Mouse (Mus musculus) spleen, postnatal 14 days (tissue): Measurements from ENCODE around the gene Gm14137.

Experiments used
- DNase-seq, 2 experiments: peaks; one replicate each; pipeline ENCODE4 v3.0.0; 2021 to 2022; ENCODE audit warnings: low spot score in 2 of 2

Gm14137 gene

DNA sequence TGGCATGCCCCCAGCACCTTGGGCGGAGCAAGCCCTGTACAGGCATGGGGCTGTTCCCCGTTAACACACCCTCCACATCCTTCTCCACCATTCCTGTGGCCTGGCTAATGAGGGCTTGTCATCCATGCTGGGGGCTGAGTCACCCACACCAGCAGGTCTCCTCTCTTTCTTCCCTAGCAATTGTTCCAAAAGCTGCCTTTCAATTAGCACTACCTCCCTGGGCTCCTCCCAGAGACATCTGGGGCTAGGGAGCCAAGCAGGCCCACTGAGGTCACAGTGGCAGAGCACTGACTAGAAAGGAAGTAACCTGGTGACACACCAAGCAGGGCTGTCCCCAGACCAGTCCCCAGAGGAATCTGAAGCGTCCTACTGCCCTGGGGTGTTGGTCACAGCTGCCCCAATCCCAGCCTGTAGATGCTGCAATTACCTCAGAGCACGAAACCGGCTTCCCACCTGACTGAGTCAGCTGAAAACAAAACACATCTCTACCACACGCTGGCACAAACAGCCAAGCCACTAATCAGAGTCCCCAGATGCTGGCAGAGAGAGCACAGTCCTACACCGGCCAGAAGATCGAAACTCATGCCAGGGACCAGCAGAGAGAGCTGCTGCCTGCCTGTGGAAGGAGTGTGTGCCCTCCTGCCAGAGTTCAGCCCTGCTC is at the start of gene Gm14137:
Gene Gm14137, plus strand, starts transcription at position 519 of the 661 bp plus-strand sequence.
- no peak for DNase-seq

DNA sequence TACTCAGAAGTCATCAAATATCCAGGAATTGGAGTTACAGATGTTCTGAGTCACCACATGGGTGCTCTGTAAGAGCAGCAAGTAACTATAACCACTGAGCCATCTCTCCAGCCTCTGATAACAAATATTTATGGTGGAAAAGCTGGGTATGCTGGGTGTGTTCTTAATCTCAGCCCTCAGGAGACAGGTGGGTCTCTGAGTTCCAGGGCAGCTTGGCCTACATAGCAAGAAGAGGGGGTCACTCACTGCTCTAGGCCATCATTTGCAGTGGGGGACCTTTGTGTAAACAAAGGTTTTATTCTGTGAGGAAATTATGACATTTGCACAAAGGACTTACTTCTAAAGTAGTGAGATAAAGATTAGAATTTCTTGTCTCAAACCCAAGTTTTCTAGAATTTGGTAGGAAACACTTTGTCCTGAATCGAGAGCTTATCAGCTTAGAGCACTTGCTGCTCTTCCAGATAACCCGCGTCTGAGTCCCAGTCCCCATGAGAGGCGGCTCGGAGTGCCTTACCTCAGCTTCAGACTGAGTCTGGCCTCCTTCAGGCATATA is 37.9 kb upstream of the Gm14137 start:
- no peak for DNase-seq

GRCm38 (mm10) chr2:119145199-119145598 is 29.1 kb upstream of the Gm14137 start:
- DNase-seq, result no peak

- no peak for DNase-seq
These were observed 27.9 kb upstream of the Gm14137 start for GRCm38 (mm10) chr2:119146435-119146834.

DNA sequence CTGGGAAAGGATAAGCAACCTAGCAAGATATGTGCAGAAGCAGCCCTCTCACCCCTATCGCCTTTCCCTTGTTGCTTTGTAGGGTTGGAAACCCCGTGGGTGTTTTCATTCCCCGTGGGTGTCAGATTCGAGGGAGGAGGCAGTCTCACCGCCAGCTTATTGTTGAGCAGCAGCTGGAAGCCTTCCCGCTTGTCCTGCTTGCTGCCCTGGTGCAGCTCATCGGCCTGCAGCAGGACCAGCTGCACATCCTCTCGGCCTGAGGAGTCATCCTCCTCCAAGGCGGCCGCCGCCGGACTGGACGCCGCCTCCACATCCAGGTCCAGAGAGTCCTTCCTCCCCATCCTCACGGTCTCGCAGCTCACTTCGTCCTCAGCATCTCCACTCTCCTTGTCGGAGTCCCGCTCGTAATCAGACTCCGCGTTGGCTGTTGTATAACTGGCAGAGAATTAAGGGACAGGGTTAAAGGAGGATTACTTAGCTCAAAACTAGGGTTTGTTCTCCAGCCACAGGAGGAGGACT is 27.1 kb upstream of the Gm14137 start:
- DNase-seq, result no peak

GRCm38 (mm10) chr2:119147775-119148174 is 26.5 kb upstream of the Gm14137 start:
- no peak for DNase-seq

DNA sequence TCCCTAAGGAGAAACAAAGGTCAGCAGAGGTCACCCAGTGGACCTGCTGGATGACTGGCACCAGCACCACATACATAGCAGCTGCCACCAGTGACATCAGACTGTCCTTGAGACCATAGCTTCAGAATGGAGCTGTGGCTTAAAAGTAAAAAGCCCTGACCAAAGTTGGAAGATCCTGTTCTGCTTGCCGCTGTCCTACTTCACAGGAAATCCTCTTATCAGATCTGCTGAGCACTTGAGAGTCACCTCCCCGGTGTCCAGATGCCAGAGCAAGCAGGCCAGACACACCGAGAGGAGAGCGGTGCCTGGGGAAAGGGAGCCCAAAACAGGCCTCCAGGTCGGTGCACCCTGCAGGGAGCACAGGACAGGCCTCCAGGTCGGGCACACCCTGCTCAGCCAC is 22.1 kb upstream of the Gm14137 start:
- DNase-seq, result no peak

DNA sequence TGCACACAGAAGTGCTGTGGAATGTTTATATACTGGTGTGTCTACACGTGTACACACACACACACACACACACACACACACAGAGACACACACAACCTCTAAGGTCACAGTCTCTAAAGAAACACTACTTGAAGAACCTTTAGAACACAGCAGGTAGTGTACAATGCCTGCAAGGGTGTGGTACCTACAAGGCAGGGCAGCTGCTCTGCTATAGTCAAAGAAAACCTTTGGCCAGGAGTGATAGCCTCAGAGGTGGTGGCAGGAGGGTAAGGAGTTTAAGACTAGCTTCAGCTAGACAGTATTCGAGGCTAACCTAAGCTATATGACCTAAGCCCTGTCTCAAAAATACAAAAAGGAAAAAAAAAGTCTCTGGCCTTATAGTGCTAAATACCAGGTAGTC is 19.6 kb upstream of the Gm14137 start:
- DNase-seq, result no peak

DNA sequence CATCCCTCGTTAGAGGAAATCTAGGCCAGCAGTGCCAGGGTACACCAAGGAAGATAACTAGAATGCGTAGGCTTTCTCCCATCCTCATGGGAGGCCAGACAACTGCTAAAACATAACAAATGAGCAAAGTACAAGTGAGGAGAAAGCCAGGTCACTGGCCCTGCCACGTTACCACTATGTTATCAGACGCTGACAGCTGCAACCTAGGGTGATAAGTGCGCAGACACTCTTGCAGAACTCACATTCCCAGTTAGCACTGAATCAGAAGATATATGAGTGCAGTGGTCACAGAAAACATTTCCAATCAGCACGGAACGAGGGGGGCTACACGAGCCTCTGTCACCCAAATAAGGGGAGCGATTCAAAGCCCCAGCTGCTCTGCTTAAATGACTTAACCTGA is 18.9 kb upstream of the Gm14137 start:
- DNase-seq, result peak; percentile 32 to 41

GRCm38 (mm10) chr2:119156081-119156680 is 18.1 kb upstream of the Gm14137 start:
- DNase-seq, result peak in 1 of 2 experiments; percentile 23

DNA sequence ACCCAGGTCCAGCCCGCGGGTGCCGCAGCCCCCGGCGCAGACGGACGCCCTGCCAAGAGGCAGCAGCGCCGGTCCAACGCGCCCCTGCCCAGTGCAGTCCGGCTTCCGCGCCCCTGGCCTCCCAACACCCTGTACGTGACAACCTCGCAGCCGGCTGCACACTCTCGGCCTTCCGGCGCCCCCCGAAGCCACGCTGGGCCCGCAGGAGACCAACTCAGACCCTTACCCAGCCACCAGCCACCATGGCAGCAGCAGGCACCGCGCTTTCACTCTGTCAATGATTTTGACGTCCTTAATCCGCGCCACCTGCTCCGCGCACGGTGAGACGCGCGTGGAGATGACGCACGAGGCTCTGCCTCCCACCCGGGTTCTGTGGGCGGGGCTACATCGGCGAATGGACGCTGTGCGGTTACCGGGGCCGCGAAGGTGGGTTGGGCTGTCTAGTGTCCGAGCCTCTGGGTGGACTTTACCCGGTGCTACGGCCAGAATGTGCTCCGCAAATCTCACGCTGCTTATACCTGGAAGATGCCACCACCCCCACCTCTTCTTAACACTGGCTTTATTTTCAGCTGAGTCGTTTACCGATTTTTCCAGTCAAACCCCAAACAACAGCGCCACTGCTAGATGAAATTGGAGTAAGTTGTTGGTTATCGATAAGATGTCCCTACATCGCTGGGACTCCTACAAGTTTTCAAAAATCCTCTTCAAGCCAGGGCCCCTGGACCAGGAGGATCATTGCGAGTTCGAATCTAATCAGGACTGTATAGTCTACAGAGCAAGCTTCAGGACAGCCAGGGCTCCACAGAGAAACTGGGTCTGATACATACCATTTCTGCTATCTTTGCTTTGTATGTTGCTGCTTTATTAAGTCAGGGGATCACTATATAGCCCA is 17.4 kb upstream of the Gm14137 start, which contains the start of gene Rmdn3:
Gene Rmdn3, minus strand, starts transcription at position 354 of the 892 bp plus-strand sequence.
- peak; percentile 88 to 95 for DNase-seq

DNA sequence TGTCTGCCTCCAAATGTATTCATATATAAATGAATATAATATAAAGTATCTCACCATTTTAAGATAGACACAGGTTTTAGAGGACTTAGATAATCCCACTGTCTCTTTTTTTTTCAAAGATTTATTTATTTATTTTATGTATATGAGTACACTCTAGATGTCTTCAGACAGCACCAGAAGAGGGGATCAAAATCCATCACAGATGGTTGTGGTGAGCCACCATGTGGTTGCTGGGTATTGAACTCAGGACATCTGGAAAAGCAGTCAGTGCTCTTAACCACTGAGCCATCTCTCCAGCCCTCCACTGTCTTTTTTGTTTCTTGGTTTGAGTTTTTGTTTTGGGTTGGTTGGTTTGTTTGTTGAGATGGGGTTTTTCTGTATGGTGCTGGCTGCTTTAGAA is 16.5 kb upstream of the Gm14137 start:
- no peak for DNase-seq

DNA sequence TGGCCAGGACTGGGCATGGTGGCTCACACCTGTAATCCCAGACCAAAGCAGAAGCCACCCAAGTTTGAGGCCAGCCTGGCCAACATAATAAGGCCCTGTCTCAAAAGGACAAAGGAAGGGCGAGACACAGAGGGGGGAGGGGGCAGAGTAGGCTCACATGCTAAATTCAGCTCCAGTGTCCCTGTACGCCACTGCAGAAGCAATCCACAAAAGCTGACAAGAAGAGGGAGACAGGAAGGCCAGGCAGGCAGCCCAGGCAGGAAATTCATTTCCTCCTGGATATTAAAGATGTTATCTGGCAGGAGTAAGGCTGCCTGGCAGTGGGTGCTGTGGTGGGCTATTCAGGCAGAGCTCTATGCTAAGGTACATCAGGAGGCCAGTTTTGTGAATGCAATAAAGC is 13.1 kb upstream of the Gm14137 start:
- no peak for DNase-seq

DNA sequence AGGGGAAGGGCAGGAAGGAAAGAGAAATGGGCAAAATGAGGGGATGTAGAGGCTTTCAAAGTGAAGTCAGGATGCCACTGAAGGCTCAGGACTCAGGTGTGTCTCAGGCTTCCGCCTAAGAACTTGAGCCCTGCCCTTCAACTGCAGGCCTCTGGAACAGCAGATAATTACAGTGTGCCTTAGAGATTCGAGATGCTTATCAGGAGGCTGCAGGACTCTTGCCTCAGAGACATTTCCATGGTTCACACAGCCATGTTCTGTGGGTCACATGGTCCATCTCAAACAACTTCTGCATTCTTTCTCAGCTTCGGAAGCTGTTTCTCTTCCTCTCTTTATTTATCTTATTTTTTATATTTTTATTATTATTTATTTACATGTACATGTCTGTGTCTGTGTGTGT is 11.2 kb upstream of the Gm14137 start:
- no peak for DNase-seq

DNA sequence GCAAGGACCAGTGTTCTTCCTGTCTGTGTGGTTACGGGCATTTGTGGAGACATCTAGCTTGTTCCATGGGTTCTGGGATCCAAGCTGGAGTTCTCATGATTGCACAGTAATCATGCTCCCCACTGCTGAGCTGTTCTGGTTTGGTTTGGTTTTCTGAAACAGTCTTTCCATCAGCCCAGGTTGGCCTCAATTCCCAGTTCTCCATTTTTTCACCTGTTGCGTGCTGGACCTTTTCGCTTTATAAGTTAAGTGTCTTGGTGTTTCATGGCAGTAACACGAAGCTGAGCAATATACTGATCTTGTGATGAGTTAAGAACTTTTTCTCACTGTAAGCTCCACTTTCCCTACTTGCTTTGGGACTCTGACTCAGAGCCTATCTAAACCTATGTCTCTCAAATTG is 10.3 kb upstream of the Gm14137 start:
- no peak for DNase-seq

GRCm38 (mm10) chr2:119165401-119165800 is 8.9 kb upstream of the Gm14137 start:
- DNase-seq, result no peak

DNA sequence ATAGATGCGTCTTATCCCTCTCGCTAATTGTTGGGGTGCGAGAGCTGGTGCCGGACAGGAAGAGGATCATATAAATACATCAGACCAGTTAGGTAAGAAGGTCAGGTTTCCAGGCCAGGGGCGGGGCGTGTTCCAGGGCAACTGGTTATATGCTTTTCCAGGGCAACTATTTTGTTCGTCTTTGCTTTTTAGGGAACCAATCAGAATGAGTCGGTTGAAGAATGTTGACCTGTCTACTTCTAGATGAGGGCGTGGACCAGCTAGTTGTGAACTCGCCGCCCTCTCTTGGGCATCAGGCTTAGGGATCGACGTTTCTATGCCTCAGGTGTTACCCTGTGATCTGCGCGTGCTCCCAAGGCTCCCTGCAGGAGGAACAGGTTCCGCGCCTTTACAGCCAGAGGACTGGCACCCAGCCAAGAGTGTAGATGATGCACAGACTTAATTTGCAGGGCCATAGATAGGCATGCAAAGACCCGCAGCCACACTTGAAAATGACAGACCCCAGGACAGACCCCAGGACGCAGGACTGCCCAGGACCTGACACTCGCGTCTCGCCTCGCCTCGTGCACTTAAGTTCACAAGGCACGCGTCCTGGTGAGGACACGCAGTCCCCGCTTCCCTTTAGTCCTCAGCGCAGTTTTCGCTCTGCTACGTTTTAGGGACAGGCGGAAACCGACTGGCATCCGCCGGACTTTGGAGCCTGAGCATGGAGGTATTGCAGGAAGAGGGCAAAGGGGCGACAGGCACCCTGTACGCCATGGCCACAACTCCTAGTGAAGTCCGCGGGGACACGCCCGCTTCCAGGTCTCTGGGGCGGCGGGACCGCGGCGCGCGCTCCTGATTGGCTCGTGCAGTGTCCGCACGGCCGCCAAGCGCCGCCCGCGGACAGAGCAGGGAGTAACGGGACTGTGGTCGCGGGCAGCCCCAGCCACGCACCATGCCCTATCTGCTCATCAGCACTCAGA is 7.1 kb upstream of the Gm14137 start, which contains the start of gene Gchfr:
Gene Gchfr, plus strand, starts transcription at position 873 of the 965 bp plus-strand sequence.
- DNase-seq, result no peak

DNA sequence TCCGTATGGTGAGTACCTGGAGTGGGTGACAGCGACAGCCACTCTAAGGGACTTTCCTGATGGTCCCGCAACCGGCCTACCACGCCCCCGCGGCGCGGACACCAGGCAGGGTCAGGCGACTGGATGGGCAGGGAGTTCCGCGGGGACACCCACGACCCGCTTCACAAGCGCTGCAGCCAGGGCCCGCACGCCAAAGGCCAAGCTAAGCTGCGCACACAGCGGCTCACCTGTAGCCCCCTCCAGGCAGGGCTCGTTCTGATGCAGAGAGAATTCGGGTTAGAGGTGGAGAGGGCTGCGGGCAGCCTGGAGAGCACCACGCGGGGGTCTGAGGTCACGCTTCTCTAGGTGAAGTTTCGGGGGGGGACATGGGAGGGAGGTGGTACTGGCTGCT is 6.4 kb upstream of the Gm14137 start:
- DNase-seq, result no peak

- DNase-seq, result no peak
These were observed 4.0 kb upstream of the Gm14137 start for GRCm38 (mm10) chr2:119170282-119170681.

DNA sequence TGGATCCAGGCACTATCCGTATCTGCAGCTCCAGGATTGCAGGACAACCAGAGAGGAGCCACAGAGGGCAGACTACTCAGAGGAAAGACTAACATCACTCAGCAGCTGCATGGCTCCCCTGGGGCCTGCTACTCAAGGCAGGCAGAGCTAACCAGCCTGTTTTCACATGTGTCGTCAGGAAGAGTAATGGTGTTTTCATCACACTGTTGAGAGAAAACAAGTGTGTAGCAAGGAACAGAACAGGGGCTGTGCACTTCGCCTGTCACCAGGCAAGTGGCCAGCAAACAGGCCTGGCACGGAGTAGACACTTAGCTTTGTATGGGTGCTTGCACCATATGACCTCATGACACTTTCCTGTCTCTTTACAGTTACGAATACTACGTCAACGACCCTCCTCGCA is 2.7 kb upstream of the Gm14137 start:
- DNase-seq, result no peak

DNA sequence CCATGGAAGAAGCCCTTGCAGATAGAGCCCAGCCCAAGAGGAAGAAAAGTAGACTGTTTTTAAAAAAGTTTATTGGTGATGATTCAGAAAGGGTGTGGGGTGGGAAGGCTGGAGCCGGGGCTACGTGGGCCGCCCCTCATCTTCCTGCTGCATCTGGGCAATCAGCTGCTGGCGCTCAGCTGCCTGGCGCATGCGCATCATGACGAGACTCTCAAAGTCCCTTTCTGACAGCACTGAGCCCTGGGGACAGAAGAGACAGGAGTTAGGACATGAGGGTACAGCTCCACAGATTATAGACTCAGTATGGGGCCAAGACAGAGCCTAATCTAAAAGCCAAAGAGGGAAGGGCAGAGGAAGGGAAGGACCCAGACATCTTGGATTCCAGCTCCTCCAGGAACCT is 1.9 kb upstream of the Gm14137 start:
- no peak for DNase-seq
